Mouse (Mus musculus) cortical plate, adult 2 months (tissue): ENCODE results near the gene Gm11444.

Source experiments
- CTCF ChIP-seq: fragments of 200-500 bp; IDR thresholded peaks from 2 replicates; pipeline ENCODE4 v1.5.1; 2011; ENCODE audit warnings: mild to moderate bottlenecking, control low read depth, low read length; ENCODE audit not compliant: insufficient read depth; ENCODE audit errors: extremely low read depth
- POLR2A ChIP-seq: fragments of 200-500 bp; IDR thresholded peaks from 2 replicates; pipeline ENCODE4 v1.6.1; 2011; ENCODE audit warnings: mild to moderate bottlenecking, low read length, control low read depth; ENCODE audit not compliant: insufficient read depth; ENCODE audit errors: extremely low read depth

DNA sequence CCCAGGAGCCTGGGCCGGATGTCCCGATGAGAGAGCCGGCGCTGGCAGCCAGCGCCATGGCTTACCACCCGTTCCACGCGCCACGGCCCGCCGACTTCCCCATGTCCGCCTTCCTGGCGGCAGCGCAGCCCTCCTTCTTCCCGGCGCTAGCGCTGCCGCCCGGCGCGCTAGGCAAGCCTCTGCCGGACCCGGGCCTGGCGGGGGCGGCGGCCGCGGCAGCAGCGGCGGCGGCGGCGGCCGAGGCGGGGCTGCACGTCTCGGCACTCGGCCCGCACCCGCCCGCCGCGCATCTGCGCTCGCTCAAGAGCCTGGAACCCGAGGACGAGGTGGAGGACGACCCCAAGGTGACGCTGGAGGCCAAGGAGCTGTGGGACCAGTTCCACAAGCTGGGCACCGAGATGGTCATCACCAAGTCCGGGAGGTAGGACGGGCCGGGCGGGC, 17.0 kb downstream of the Gm11444 start:
- TF ChIP-seq POLR2A: no peak
- no peak for TF ChIP-seq CTCF
